Mouse (Mus musculus) small intestine, adult 2 months (tissue): ENCODE results near the gene Lcmt1.

Experiments used
- CTCF ChIP-seq: fragments of 200-500 bp; IDR thresholded peaks from 2 replicates; pipeline ENCODE4 v1.5.1; 2012; ENCODE audit warnings: low read depth, mild to moderate bottlenecking, control low read depth, inconsistent platforms, low read length, moderate library complexity, mixed read lengths; ENCODE audit not compliant: insufficient replicate concordance, insufficient read length; ENCODE audit errors: extremely low read depth
- POLR2A ChIP-seq: fragments of 200-500 bp; IDR thresholded peaks from 2 replicates; pipeline ENCODE4 v1.6.1; 2012; ENCODE audit warnings: low read depth, mild to moderate bottlenecking, control low read depth, inconsistent platforms, low read length, moderate library complexity

DNA sequence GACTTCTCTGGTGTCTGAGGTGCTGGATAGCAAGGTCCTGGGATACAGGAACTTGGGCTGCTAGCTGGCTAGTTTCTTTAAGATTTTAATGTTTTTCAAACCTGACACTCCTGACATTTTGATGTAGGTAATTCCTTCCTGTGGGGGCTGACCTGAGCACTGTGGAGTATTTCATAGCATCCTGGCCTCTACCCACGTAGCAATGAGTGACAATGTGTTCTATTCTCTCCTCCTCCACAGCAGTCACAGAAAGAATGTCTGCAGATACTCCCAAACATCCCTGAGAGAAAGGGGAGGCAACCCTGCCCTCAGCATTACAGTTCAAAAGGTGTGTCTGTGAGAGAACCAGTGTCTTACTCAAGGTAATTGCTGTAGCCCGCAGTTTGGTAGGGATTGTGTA, 19.3 kb upstream of the Lcmt1 start:
- TF ChIP-seq CTCF (no peak), POLR2A (no peak)
